Mouse (Mus musculus): Measurements from ENCODE around the gene Lpin3. TPM values are rescaled to one million over a fixed set of nuclear protein-coding genes. Genes with fewer than 3 reads are reported as not detected.

Lpin3 gene
- total RNA-seq, 2 experiments from 2014 or later = 12.9 to 46.6 TPM

DNA sequence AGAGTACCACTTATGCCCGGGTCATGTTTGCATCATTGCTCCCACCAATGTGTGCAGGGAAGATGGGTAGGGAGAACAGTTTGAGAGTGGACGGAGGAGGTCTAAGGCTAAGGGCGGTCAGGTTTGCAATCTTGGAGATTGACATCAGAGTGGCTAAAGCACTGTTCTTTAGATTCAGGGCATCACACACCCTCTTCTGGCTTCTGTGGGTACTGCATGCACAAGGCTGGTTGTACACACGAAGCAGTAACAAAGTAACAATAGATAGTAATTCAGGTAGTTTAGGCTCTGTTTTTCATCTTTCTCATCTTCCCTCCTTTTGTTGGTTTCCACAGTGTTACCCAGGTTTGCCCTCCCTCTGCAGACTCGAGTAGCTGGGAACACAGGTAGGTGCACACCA lies 50.9 kb downstream of the Lpin3 start:
- no peak for DNase-seq (ENCODE audit: low spot score in 2 of 2)

DNA sequence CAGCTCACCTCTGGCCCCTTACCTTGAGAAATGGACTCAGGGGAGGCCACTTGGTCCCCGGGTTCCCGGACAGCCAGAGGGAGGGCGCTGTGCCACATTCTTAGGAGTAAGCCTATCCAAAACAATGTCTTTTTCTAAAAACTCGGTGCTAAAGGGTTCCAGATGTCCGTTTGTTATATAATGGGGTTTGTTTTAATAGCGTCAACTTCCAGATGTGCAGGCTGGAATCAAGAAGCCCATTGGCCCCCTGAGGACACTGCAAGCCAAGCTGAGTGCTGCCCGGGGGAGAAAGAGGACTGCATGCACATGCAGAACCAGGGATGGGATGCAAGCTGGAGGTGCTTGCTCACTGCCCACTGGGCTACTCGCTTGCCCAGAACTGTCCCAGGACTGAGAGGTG lies 51.9 kb downstream of the Lpin3 start:
- no peak for DNase-seq (ENCODE audit: low spot score in 2 of 2)

DNA sequence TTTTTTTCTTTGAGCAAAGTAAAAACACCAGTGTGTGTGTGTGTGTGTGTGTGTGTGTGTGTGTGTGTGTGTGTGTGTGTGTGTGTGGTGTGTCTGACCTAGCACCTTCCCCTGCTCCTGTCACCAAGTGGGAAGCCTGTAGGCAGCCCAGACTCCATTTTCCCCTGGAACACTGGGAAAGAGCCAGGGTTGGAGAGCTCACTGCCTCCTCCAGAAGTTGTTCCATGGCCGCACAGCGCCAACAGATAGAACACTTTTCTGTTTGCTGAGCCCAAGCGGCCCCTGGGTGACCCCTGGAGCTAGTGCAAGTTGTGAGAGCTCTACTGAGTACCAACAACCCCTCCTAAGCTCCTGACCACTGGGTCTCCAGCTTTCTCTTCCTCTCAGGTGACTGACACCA lies 52.5 kb downstream of the Lpin3 start:
- DNase-seq (ENCODE audit: low spot score in 2 of 2) = no peak

DNA sequence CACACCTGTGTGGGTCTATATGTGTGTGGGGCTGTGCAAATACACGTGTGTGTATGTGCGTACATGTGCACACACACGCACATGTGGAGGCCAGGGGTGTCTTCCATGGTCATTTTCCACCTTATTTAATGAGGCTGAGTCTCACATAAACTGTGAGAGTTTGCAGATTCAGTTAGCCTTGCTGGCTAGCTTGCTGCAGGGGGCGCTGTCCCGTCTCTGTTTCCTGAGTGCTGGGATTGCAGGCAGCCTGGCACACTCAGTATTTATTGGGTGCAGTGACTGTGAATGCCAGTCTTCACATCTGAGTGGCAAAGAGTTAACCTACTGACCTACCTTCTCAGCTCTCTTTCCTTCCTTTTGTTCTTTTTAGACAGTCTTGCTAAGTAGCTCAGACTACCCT lies 53.4 kb downstream of the Lpin3 start:
- DNase-seq (ENCODE audit: low spot score in 2 of 2) = no peak

DNA sequence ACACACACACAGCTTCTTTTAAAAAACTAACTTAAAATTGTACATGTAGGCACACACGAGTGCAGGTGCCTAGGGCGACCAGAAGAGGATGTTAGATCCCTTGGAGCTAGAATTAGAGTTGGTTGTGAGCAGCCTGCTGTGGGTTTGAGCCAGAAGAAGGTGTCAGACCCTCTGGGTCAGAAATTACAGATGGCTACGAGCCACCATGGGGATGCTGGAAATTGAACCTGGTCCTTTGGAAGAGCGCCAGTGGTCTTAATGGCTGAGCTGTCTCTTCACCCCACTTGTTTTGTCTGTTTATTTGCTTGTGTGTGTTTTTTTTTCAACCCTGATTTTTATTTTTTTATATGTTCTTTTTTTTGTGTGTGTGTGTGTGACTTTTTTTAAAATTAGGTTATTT lies 54.0 kb downstream of the Lpin3 start:
- no peak for DNase-seq (ENCODE audit: low spot score in 2 of 2)

DNA sequence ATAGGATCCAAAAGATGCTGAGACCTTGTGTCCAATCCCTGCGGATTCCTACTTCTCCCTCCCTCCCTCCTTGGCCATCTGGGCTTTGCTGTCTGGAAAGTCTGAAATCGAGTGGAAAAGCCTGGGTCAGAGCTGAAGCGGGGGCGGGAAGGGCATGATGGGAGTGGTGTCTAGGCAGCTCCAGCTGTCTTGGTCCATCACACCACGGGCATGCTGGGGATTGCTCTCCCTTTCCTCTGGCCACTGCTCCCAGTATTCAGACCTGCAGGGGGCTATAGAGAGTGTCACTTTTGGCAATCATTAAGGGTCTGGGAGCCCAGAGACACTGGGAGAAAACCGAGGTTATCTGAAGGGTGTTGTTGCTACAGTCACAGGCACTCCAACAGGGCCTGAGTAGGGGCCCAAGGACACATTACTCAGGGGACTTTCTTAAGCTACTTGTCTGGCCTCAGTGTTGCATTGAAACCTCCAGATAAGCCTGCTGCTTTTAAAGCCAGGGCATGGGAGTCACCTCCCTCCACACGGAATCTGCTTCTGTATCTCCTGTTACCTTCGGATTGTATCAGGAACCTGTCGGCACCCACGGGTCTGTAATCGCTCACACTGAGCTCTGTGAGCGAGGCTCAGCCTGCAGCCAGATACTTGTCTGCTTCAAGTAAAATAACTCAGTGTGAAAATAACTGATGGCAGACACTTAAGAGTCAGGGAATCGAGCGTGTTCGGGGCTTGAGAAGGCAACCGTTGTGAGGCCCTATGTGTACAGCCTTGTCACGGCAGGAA lies 60.6 kb downstream of the Lpin3 start:
- no peak for DNase-seq (ENCODE audit: low spot score in 2 of 2)

DNA sequence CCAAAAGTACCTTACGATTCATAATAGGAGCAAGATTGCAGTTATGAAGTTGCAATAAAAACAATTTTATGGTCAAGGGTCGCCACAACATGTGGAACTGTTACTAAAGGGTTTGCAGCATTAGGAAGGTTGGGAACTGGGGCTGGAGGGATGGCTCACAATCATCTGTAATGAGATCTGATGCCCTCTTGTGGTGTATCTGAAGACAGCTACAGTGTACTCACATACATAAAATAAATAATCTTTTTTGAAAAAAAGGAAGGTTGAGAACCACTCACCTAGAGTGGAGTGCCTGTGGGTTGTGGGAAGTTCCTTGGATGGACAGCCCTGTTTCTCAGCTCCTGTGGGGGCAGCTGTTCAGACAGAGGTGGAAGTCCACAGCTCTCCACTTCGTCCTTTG lies 62.0 kb downstream of the Lpin3 start:
- DNase-seq (ENCODE audit: low spot score in 2 of 2) = no peak

DNA sequence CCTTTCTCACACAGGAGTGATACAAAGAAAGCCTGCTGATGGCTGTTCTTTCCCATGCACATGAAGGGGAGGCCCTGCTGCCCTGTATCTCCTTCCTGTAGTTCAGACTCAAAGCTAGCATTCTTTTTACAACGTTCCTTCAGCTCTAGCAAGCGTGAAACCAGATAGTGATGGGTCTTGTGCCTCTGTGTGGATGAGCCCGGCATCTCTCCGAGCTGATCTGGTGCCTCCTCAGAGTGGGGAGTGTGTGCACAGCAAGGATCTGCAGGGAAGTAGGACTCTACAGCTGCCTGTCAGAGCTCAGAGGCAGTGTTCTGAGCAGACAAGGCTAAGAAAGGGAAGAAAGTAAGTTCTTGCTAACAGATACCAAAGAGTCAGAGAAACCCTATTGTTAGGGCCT lies 71.1 kb downstream of the Lpin3 start:
- no peak for DNase-seq (ENCODE audit: low spot score in 2 of 2)

DNA sequence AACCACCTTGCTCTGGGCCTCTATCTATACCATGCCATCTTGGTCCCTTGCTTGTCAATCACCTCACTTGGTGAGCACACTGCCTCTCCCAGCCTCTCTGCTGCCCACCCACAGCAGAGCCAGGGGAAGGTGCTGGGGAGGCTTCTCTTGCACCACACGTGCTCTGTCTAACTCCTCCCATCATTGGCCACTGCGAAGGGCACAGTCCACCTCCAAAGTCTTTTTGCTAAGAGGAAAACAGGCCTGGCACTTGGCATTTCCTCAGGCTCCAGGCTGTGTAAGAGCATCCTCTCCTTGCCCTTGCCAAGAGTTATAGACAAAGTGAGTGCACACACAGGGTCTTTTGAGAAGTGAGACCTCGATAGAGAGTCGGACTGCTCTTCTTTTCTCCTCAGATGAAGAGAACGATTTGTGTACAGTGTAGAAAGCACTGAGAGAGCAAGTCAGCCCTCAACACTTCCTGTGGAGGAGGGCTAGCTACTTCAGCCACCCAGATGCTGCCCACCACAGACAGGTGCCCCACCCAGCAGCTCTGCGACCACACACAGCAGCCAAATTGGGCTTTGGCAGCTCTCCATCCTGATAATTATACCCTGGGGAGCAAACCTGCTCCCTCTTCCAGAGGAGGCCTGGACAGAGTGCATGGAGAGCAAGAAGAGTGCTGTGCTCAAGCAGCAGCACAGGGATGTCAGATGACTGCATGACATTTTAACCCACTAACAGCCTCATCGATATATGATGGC lies 72.8 kb downstream of the Lpin3 start:
- no peak for DNase-seq (ENCODE audit: low spot score in 2 of 2)

DNA sequence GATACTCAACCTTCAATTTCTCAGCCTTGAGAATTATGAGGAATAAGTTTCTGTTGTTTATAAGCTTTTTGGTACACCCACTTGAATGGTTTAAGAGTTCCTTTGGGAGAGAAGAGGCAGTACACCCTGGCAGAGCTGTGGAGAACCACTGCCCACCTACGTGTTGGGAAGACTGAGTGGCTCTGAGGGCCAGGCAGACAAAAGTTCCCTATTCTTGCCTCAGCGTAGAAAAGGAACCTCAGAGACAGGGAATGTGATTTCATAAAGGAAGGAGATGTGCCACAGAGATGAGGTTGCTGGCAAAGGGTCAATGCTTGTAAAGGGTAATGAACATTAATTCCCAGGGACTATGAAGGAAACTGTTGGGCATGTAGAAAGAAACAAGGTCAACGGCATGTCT lies 74.1 kb downstream of the Lpin3 start:
- no peak for DNase-seq (ENCODE audit: low spot score in 2 of 2)

DNA sequence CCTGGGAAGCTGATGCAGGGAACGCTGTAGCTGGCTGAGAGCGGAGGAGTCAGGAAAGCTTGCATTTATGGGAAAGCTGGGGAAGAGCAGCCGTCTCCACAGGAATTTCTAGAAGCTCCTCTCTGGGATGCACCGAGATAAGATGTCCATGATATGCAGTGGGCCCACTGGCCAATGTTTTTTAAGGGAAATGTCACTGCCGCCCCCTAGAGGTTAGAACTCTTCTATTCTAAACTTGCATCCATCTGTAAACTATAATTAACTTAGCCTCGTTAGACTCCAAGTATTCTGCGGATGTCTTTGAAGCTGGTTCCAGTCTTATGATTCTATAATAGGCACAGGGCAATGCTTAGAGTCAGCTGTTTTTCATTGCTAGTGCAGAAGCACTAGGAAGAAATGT lies 74.9 kb downstream of the Lpin3 start:
- no peak for DNase-seq (ENCODE audit: low spot score in 2 of 2)

Other genes starting within 250 kb of the Lpin3 start
- 100 to 1,000 TPM in 1 of 2 experiments, 10 to 100 TPM in 1; 83.5 to 105 TPM for gene Top1, start 234.8 kb upstream of the Lpin3 start, total RNA-seq (2021)
- gene Plcg1, start 149.4 kb upstream of the Lpin3 start, total RNA-seq (2021) = 10 to 100 TPM; 39.4 to 56.8 TPM
- 10 to 100 TPM; 50.5 to 91.1 TPM for gene Zhx3, start 7.7 kb upstream of the Lpin3 start, total RNA-seq (2021)
- not detected for gene Emilin3, start 31.7 kb downstream of the Lpin3 start, total RNA-seq (2021)
- 10 to 100 TPM; 20.9 to 26.9 TPM for gene Chd6, start 228.4 kb downstream of the Lpin3 start, total RNA-seq (2021)

All from adrenal gland, adult 18-20 months (tissue).